Mouse (Mus musculus): ENCODE measurements around the gene Ift140.

Ift140 gene

GRCm38 (mm10) chr17:25015655-25016291, at the start of gene Ift140, which contains the start of gene Cramp1l:
Gene Ift140, plus strand, starts transcription at chr17:25016085.
Gene Cramp1l, minus strand, starts transcription at chr17:25015788.
- peak; percentile 99 for DNase-seq (ENCODE audit: low read depth)

GRCm38 (mm10) chr17:24987221-24987620, 28.7 kb upstream of the Ift140 start:
- no peak for DNase-seq (ENCODE audit: low read depth)

DNA sequence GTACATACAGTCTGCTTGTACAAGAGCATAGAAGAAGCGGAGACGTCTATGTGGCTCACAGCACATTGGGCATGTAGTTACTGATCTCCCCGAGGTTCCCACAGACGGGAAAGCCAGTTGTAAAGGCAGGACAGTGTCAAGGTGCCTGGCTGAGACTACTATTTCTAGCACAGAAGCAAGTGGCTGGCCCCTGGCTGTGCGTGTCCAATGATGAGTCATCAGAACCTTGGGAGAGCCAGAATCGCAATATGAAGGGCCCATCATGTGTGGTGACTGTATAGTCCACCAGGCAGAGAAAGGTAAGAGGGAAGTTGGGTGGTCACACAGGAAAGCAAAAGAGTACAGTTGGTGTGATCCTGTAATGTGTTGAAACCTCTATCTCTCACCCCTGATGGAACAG, 21.2 kb upstream of the Ift140 start:
- no peak for DNase-seq (ENCODE audit: low read depth)

- DNase-seq (ENCODE audit: low read depth) = no peak
Observed at GRCm38 (mm10) chr17:25005102-25005501, 10.8 kb upstream of the Ift140 start.

DNA sequence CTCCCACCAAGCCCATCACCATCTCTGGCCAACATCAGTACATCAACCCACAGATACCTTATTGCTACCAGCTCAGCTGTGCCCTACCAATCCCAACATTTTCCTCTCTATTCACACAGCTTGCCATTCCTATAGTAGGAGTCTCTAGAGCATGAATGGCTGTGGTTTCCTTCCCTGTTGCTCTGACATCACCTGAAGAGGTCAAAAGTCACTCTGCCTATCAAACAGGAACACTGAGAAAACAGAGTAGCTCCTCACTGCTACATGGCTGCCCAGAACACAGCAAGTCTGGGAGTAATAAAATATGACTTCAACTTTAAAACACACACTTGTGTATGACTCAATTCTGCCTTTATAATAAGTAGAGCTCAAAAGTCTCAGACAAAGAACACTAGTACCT, 8.4 kb upstream of the Ift140 start:
- no peak for DNase-seq (ENCODE audit: low read depth)

- DNase-seq (ENCODE audit: low read depth) = peak; percentile 37
Observed at GRCm38 (mm10) chr17:25013606-25014501, 2.0 kb upstream of the Ift140 start.

DNA sequence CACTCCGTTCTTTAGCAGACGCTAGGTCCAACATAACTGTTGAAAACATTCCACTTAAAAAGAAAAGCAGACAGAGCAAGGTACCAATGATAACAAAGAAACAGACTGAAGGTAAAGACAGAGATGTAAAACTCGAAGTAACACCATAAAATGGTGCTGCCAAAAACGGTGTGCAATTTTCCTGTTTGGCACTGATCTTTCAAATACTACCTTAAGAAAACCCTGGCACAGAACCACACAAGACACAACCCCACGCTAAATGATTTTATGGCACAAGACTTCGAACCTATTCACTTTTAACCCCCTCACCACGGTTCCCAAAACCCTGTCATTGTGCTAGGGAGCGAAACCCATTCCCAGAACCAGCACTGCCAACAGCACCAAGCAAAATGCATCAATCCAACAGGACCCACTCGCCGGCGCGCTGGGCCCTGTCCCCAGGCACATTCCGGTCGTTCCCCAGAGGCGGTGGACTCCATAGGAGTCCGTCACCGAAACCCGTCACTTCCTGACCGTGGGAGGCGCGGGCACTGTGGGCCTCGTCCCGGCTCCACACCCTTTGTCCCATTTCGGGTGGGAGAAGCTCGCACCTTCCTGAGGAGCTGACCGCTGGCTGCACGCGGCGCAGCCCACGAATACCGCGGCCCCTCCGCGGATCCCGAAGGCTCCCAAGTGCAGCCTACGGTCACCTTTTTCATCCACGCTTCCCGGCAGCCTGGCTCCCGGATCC, 879 bp upstream of the Ift140 start:
- DNase-seq (ENCODE audit: low read depth) = peak; percentile 49

DNA sequence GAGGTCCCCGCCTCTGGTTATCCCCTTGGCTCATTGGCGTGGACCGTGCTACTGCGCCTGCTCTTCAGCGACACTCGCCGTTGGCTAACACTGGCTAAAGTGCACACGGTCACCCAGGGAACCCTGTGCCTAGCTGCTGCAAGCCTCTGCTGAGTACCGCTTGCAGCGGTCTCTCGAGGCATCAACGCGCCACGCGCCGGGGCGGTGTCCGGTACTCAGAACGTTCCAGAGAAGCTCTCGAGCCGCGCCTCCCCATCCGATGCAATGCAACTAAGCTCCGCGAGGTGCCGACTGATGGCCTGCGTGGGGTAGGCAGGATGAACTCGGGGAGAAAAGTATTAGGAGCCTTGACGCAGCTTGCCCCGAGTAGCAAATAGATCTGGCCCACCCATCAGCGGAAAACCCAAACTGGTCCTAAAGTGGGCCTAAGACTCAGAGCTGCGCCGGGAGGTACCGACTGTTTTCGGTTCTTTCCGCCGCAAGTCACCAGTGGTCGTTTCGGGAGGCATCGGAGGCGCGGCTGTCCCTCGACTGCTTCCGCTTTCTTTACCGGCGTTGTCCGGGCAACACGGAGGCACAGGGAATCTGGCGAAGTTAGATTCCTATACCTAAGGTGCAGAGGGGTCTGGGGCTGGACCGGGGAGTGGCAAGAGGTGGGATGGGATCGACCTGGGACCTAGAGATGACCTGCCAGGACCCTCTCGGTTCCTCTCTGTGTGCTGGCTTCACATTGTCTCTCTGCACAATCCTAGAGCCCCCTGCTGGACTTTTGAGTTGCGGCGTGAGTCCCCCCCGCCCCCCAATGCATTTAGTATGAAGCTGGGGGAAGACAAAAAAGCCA, 627 bp downstream of the Ift140 start:
- peak; percentile 90 for DNase-seq (ENCODE audit: low read depth)

DNA sequence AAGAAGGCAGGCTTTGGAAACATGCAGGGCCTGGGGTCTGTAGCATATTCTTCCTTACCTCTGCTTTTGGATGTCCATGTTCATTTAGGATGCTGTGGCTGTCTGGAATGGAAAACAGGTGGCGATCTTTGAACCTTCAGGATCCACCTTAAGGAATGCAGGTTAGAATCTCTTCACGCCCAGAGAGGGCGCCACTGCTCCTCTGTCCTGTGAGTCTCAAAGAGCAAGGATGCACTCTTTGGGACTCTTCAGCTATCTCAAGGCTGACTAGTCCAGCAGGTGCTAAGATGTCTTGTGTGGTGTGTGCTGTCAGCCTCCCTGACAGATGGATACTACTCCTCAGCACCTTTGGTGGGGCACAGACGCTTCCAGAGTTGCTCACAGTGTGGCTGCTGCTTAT, 20.3 kb downstream of the Ift140 start:
- DNase-seq (ENCODE audit: low read depth) = peak; percentile 37

GRCm38 (mm10) chr17:25044879-25045278, 29.0 kb downstream of the Ift140 start:
- no peak for DNase-seq (ENCODE audit: low read depth)

GRCm38 (mm10) chr17:25045281-25045680, 29.4 kb downstream of the Ift140 start:
- no peak for DNase-seq (ENCODE audit: low read depth)

DNA sequence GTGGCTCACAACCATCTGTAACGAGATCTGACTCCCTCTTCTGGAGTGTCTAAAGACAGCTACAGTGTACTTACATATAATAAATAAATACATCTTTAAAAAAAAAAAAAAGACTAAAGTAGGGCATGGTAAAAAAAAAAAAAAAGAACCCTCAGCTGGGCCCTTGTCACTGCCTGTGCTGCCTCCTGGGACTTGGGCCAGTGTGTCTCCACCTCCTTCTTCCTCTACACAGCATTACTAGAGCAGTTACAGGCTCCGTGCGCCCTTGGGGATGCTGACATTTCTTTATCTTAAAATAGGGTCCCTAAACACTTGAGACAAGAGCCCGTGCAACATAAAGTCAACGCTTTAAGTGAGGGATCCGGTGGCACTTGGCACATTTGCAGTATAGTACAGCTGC, 31.3 kb downstream of the Ift140 start:
- no peak for DNase-seq (ENCODE audit: low read depth)

GRCm38 (mm10) chr17:25053274-25053673, 37.4 kb downstream of the Ift140 start:
- DNase-seq (ENCODE audit: low read depth) = no peak

GRCm38 (mm10) chr17:25057041-25057440, 41.2 kb downstream of the Ift140 start:
- DNase-seq (ENCODE audit: low read depth) = no peak

- no peak for DNase-seq (ENCODE audit: low read depth)
Observed at GRCm38 (mm10) chr17:25063261-25063660, 47.4 kb downstream of the Ift140 start.

DNA sequence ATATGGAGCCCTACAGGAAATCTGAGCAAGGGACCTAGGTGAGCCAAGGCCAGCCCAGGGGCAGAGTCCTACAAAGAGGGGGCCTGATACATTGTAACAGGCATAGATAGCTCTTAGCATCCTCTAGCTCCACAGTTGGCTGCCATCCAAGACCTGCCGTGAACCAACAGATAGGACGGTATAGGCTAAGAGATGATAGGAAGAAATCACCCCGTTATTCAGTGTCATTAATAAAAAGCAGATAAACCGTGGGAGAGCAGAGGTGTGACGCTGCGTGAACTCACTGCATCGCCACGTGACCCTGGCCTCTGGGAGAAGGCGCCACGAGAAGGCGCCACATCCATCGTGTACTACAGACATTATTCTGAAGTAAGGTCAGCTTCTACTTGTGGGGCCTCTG, 48.0 kb downstream of the Ift140 start:
- no peak for DNase-seq (ENCODE audit: low read depth)

DNA sequence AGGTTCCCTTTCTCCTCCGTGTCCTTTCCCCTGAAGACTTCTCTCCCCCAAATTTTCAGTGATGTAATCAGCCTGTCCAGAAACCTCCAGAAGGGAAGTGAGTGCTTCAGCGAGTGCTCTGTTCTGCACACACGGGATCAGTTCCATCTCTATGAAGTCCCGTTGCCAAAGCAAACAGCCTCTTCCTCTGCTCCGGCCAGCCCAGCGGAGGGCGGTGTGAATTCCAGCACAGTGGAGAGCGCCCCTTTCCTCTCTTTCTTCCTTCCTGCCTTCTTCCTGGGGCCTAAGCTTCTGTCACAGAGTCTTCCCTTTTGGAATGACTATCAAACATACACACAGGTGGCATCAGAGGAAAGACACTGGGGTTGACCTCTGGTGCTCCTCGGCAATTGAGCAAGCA, 48.5 kb downstream of the Ift140 start:
- DNase-seq (ENCODE audit: low read depth) = no peak

DNA sequence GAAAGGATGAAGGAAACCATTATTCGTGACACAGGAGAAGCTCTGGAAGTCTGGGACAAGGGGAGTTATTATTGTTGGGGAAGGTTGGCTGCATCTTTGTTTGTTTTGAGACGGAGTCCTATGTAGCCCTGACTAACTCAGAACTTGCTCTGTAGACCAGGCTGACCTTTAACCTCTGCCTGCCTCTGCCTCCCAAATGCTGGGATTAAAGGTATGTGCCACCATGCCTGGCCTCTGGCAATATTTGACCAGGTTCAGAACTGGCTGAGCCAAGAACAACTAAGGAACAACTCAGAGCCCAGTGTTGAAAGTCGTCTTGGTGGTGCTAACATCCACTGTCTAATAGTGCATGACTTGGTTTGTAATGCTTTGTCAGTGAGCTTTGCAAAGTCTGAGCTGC, 49.3 kb downstream of the Ift140 start:
- DNase-seq (ENCODE audit: low read depth) = no peak

DNA sequence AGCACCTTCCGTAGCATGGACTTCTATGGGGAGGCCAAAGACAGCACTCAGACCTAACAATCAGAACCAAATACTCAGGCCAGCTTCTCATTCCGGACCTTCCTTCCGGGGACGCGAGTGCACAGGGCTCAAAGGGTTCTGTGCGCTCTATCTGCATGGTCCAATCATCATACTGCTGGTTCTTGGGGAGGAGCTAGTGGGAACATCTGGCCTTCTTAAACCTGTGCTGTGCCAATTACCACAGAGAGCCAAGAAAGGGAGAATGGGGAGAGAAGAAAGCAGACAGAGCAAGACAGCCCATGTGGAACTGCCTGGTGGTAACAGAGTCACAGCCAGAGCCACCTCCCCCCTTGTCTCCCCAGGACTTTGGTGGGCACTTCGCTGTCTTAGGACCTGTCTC, 50.7 kb downstream of the Ift140 start:
- no peak for DNase-seq (ENCODE audit: low read depth)

- DNase-seq (ENCODE audit: low read depth) = no peak
Observed at GRCm38 (mm10) chr17:25067442-25067851, 51.6 kb downstream of the Ift140 start.

DNA sequence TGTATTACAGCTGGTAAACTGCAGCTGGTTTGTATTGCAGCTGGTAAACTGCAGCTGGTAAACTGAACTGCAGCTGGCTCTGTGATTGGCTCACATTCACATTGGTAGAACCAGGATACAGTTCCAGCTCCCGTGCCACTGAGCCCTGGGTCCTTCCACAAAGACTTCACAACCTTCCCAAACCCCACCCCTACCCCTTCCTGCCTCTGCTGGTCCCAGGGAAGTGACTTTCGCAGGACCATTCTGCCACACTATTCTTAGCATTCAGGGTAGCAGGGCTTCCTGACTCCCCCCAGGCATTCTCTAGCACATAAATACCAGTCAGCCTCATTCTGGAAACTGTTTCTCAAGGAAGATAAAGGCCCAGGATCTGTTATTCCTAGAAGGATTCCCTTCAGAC, 52.8 kb downstream of the Ift140 start:
- DNase-seq (ENCODE audit: low read depth) = no peak

DNA sequence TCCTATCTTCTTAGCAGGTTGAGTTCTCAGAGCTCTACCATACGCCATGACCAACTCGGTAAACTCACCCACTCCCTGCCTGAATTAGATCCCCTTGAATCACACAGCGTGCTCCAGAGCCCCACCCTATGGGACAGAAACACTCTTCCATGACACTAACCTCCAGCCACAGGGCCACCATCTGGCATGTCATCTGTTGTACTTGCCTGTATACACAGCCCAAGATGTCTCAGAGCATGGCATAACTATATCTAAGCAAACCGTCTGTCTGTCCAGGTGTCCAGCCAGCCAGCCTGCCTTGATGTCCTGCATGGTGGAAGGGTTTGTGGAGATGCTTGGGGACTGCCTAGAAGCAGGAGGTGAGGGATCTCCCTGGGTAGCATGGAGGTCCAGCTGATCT, 61.0 kb downstream of the Ift140 start:
- no peak for DNase-seq (ENCODE audit: low read depth)
